Mouse (Mus musculus) midbrain, embryonic 11.5 days (tissue): Measurements from ENCODE around the gene Gm7970. TPM values are rescaled to one million over a fixed set of nuclear protein-coding genes. Genes with fewer than 3 reads are reported as not detected.
"Not testable (repeated sequence)": the region's sequence is repeated elsewhere in the genome, so short reads cannot be mapped to it uniquely, and the experiment has no call there.

ENCODE experiments used
- ATAC-seq: fragments of 200-750 bp; cut with Nextera tagmentation; 2 replicates; pipeline ENCODE4 v1.8.0; 2017; ENCODE audit warnings: moderate TSS enrichment, moderate library complexity; ENCODE audit not compliant: low FRiP score
- DNase-seq: peaks from one replicate; pipeline ENCODE4 v3.0.0; 2015; ENCODE audit warnings: low spot score; ENCODE audit errors: missing footprints
- H3K27ac ChIP-seq: fragments of 300-500 bp; sonication (generic); 2 replicates; pipeline ENCODE4 v1.5.1; 2014; ENCODE audit warnings: low read depth, low read length
- H3K27me3 ChIP-seq: fragments of 300-500 bp; sonication (generic); 2 replicates; pipeline ENCODE4 v1.6.1; 2014; ENCODE audit warnings: mild to moderate bottlenecking, low read length, moderate library complexity, mixed read lengths; ENCODE audit not compliant: control insufficient read depth, insufficient read depth
- H3K36me3 ChIP-seq: fragments of 300-500 bp; sonication (generic); 2 replicates; pipeline ENCODE4 v1.6.1; 2014; ENCODE audit warnings: mild to moderate bottlenecking, low read length, moderate library complexity, mixed read lengths; ENCODE audit not compliant: control insufficient read depth, insufficient read depth
- H3K4me1 ChIP-seq: fragments of 300-500 bp; sonication (generic); 2 replicates; pipeline ENCODE4 v1.6.1; 2014; ENCODE audit warnings: low read length; ENCODE audit not compliant: control insufficient read depth, insufficient read depth
- H3K4me2 ChIP-seq: fragments of 300-500 bp; sonication (generic); 2 replicates; pipeline ENCODE4 v1.6.1; 2014; ENCODE audit warnings: mild to moderate bottlenecking, moderate library complexity
- H3K4me3 ChIP-seq: fragments of 300-500 bp; sonication (generic); 2 replicates; pipeline ENCODE4 v1.5.1; 2014; ENCODE audit warnings: low read depth, low read length
- H3K9ac ChIP-seq: fragments of 300-500 bp; sonication (generic); 2 replicates; pipeline ENCODE4 v1.6.1; 2014; ENCODE audit warnings: low read length
- H3K9me3 ChIP-seq: fragments of 300-500 bp; sonication (generic); 2 replicates; pipeline ENCODE4 v1.6.1; 2016; ENCODE audit warnings: low read length; ENCODE audit not compliant: control insufficient read depth
- WGBS: fragments of 180-500 bp; shearing (Covaris S2); extraction: QIAGEN DNeasy Blood & Tissue Kit; methylation state at CpG from one replicate; pipeline ENCODE4 v1.1.7; 2014; 5-methylcytosine and 5-hydroxymethylcytosine counted together
- polyA plus RNA-seq: library from polyadenylated mRNA; unstranded; fragments of >200 nt; fragmentation: Nextera tagmentation; extraction: Ambion mirVana; gene quantifications from 2 replicates; pipeline ENCODE4 v1.2.1, GENCODE M21; 2014

Gm7970 gene
- polyA plus RNA-seq, result not detected in 2 replicates

- H3K4me3 ChIP-seq, H3K9me3 ChIP-seq, H3K36me3 ChIP-seq, DNase-seq, H3K9ac ChIP-seq, H3K4me1 ChIP-seq, H3K27ac ChIP-seq, H3K4me2 ChIP-seq, H3K27me3 ChIP-seq, ATAC-seq: not testable (repeated sequence)
- no CpG with 5 or more reads among the region's 2 CpGs for WGBS
These were observed at the start of gene Gm7970 for GRCm38 (mm10) chr14:41555483-41555882. Gene Gm7970, minus strand, starts transcription at chr14:41555583.

- not testable (repeated sequence) for ATAC-seq, H3K4me3 ChIP-seq, H3K9ac ChIP-seq, DNase-seq, H3K4me1 ChIP-seq, H3K27me3 ChIP-seq, H3K36me3 ChIP-seq, H3K4me2 ChIP-seq, H3K27ac ChIP-seq, H3K9me3 ChIP-seq
- WGBS, result 91% methylated on average over 15 of the region's 15 CpGs
These were observed 45.6 kb upstream of the Gm7970 start for GRCm38 (mm10) chr14:41600935-41601334.

- not testable (repeated sequence) for H3K9ac ChIP-seq, H3K4me1 ChIP-seq, ATAC-seq, H3K27me3 ChIP-seq, H3K27ac ChIP-seq, H3K4me3 ChIP-seq, DNase-seq, H3K36me3 ChIP-seq, H3K9me3 ChIP-seq, H3K4me2 ChIP-seq
- WGBS, result 78% methylated on average over 1 of the region's 1 CpGs
These were observed 31.0 kb upstream of the Gm7970 start for GRCm38 (mm10) chr14:41586346-41586745.

GRCm38 (mm10) chr14:41572911-41573310, 17.5 kb upstream of the Gm7970 start, which contains the start of gene 1700049E17Rik2:
Gene 1700049E17Rik2, plus strand, starts transcription at chr14:41573211.
- no CpG with 5 or more reads among the region's 1 CpGs for WGBS
- H3K27me3 ChIP-seq, ATAC-seq, H3K27ac ChIP-seq, H3K9ac ChIP-seq, H3K4me1 ChIP-seq, DNase-seq, H3K9me3 ChIP-seq, H3K36me3 ChIP-seq, H3K4me3 ChIP-seq, H3K4me2 ChIP-seq: not testable (repeated sequence)

GRCm38 (mm10) chr14:41524695-41525094, 30.7 kb downstream of the Gm7970 start:
- not testable (repeated sequence) for H3K36me3 ChIP-seq, H3K4me1 ChIP-seq, H3K27ac ChIP-seq, H3K9ac ChIP-seq, H3K4me3 ChIP-seq, DNase-seq, H3K9me3 ChIP-seq, H3K4me2 ChIP-seq, H3K27me3 ChIP-seq, ATAC-seq
- 79% methylated on average over 1 of the region's 1 CpGs for WGBS

GRCm38 (mm10) chr14:41520683-41521082, 34.7 kb downstream of the Gm7970 start:
- not testable (repeated sequence) for H3K27me3 ChIP-seq, H3K4me3 ChIP-seq, H3K4me1 ChIP-seq, H3K9ac ChIP-seq, H3K27ac ChIP-seq, H3K4me2 ChIP-seq, ATAC-seq, H3K36me3 ChIP-seq, H3K9me3 ChIP-seq, DNase-seq
- WGBS, result 75% methylated on average over 5 of the region's 5 CpGs

Other genes with a start within 250 kb of the Gm7970 start
- not detected in 2 replicates for gene Gm5798, start 207.0 kb downstream of the Gm7970 start, polyA plus RNA-seq
- gene Gm7945, start 169.2 kb downstream of the Gm7970 start, polyA plus RNA-seq, result not detected in 2 replicates
- not detected in 2 replicates for gene Gm6482, start 147.3 kb downstream of the Gm7970 start, polyA plus RNA-seq
- gene Gm7954, start 102.1 kb downstream of the Gm7970 start, polyA plus RNA-seq, result not detected in 2 replicates
- not detected in 2 replicates for gene Gm3486, start 66.1 kb downstream of the Gm7970 start, polyA plus RNA-seq
- not detected in 2 replicates for gene 1700049E17Rik2, start 17.6 kb upstream of the Gm7970 start, polyA plus RNA-seq
- gene Gm3072, start 69.0 kb upstream of the Gm7970 start, polyA plus RNA-seq, result not detected in 2 replicates
- not detected in 2 replicates for gene Gm3676, start 90.9 kb upstream of the Gm7970 start, polyA plus RNA-seq
- gene Gm8068, start 146.3 kb upstream of the Gm7970 start, polyA plus RNA-seq, result not detected in 2 replicates
- not detected in 2 replicates for gene Gm7929, start 195.0 kb upstream of the Gm7970 start, polyA plus RNA-seq
- not detected in 2 replicates for gene Gm47189, start 216.9 kb upstream of the Gm7970 start, polyA plus RNA-seq